21 mouse cellular contexts compared by ENCODE assay signal in the genomic region with DNA sequence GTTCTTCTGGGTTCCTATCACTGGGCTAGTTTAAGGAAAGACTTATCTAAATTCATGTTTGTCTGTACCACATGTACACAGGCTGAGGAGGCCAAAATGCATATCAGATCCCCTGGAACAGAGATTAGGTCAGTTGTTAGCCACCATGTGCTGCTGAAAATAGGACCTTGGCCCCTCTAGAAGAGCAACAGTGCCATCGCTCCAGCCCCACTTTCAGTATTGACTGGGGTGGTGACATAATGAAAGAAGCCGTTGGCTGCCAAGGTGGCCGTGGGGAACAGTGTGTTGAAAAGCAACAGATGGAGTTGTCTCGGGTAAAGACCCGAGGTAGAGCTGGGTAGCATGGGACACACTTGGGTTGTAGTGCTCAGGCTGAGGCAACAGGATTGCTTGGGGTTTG. TPM values are rescaled to one million over a fixed set of nuclear protein-coding genes. Genes with fewer than 3 reads are reported as not detected.
A peak's percentile ranks its signal among the peaks of the same experiment; 100 is the strongest.
DNase-seq lines count a peak whose midpoint lies in the region; ATAC-seq and TF ChIP-seq lines count a peak whose summit lies in the region.
"Had no signal": no experiment of that assay in that cellular context is flagged by ENCODE, and none has a peak within 500 bp of the region (broad histone marks: within the 10 kb centered on the region; RNA-seq: fewer than 3 reads in every experiment).

No protein-coding gene starts in this region.

- ATAC-seq in heart, postnatal 0 days (ENCODE audit: insufficient read depth, low read depth) = no peak
- ATAC-seq in midbrain, embryonic 11.5 days (ENCODE audit: low FRiP score) = no peak
- ATAC-seq: activated CD4-positive, CD25-positive, alpha-beta regulatory T cell, adult 4 months; intestine, embryonic 15.5 days had no signal

- no peak overlapping the region for H3K4me2 ChIP-seq in heart, postnatal 0 days (ENCODE audit: low read depth, low read length)
- H3K4me2 ChIP-seq in midbrain, embryonic 11.5 days = no peak overlapping the region
- H3K4me2 ChIP-seq: embryonic facial prominence, embryonic 15.5 days; hindbrain, embryonic 12.5 days; intestine, embryonic 15.5 days; limb, embryonic 12.5 days had no signal

- H3K27me3 ChIP-seq in heart, postnatal 0 days (ENCODE audit: control insufficient read depth, insufficient read depth, low read length) = no peaks in the 10 kb centered on the region
- no peaks in the 10 kb centered on the region for H3K27me3 ChIP-seq in midbrain, embryonic 11.5 days (ENCODE audit: control insufficient read depth, insufficient read depth, low read length)
- no peaks in the 10 kb centered on the region for H3K27me3 ChIP-seq in midbrain, embryonic 10.5 days (ENCODE audit: low read depth, poor library complexity, severe bottlenecking)
- H3K27me3 ChIP-seq: embryonic facial prominence, embryonic 15.5 days; hindbrain, embryonic 12.5 days; intestine, embryonic 15.5 days; limb, embryonic 12.5 days had no signal

- intact Hi-C loops in gastrocnemius, adult 2 months (cut with DNase I) = no loop called here
- intact Hi-C loops in gastrocnemius, postnatal 36 days (cut with DNase I) = no loop called here
- intact Hi-C loops in left cerebral cortex, postnatal 25 days (cut with DNase I) = no loop called here

- 19% methylated on average over 5 of the region's 5 CpGs for WGBS in heart, postnatal 0 days
- 87% methylated on average over 5 of the region's 5 CpGs for WGBS in midbrain, embryonic 11.5 days
- 91% methylated on average over 5 of the region's 5 CpGs for WGBS in midbrain, embryonic 10.5 days

- TF ChIP-seq EP300 in heart, postnatal 0 days (IDR thresholded peaks at IDR 0.05; ENCODE audit: low read depth) = no peak

- peak overlapping the region; percentile 39 for H3K4me3 ChIP-seq in gastrocnemius, adult 2 months
- H3K4me3 ChIP-seq in heart, postnatal 0 days (ENCODE audit: low read depth, low read length) = no peak overlapping the region
- H3K4me3 ChIP-seq in midbrain, embryonic 11.5 days (ENCODE audit: low read depth, low read length) = no peak overlapping the region
- no peak overlapping the region for H3K4me3 ChIP-seq in midbrain, embryonic 10.5 days
- H3K4me3 ChIP-seq: embryonic facial prominence, embryonic 15.5 days; hindbrain, embryonic 12.5 days; intestine, embryonic 15.5 days; limb, embryonic 12.5 days had no signal

- TF ChIP-seq CTCF in gastrocnemius, adult 2 months (IDR thresholded peaks at IDR 0.05) = no peak
- TF ChIP-seq CTCF in heart, postnatal 0 days (IDR thresholded peaks at IDR 0.05; ENCODE audit: low read depth) = no peak

- peaks cover 26% of the 10 kb centered on the region for H3K4me1 ChIP-seq in heart, postnatal 0 days (ENCODE audit: control insufficient read depth, insufficient read depth)
- no peaks in the 10 kb centered on the region for H3K4me1 ChIP-seq in midbrain, embryonic 11.5 days (ENCODE audit: control insufficient read depth, insufficient read depth, low read length)
- H3K4me1 ChIP-seq in midbrain, embryonic 10.5 days = peaks cover 5% of the 10 kb centered on the region; the same call in 1 of the 2 replicates
- H3K4me1 ChIP-seq: intestine, embryonic 15.5 days had no signal

- no peak overlapping the region for H3K9ac ChIP-seq in heart, postnatal 0 days (replicated peaks; ENCODE audit: low read depth, low read length)
- no peak overlapping the region for H3K9ac ChIP-seq in midbrain, embryonic 11.5 days (ENCODE audit: low read length)
- H3K9ac ChIP-seq: embryonic facial prominence, embryonic 15.5 days; hindbrain, embryonic 12.5 days; intestine, embryonic 15.5 days; limb, embryonic 12.5 days had no signal

- DNase-seq in gastrocnemius, adult 2 months = peak; percentile 34
- DNase-seq in gastrocnemius, postnatal 36 days = no peak
- DNase-seq in heart, postnatal 0 days (ENCODE audit: low spot score) = no peak
- DNase-seq in heart, adult 8-10 months (ENCODE audit: low spot score) = no peak
- DNase-seq in midbrain, embryonic 11.5 days (ENCODE audit: low spot score, missing footprints) = peak; percentile 6
- no peak for DNase-seq in midbrain, embryonic 10.5 days (ENCODE audit: low spot score)
- no peak for DNase-seq in left cerebral cortex, postnatal 25 days (ENCODE audit: low spot score in 2 of 2)
- no peak for DNase-seq in cerebellum, postnatal 25 days
- DNase-seq: adrenal gland, postnatal 25 days; cerebellum, adult 11 months; cerebellum, postnatal 10 days; heart, adult 18-20 months; kidney, postnatal 4 days; layer of hippocampus, adult 9-11 months; right cerebral cortex, postnatal 14 days had no signal

- H3K9me3 ChIP-seq in heart, postnatal 0 days (replicated peaks; ENCODE audit: control insufficient read depth, low read length) = no peaks in the 10 kb centered on the region
- H3K9me3 ChIP-seq in midbrain, embryonic 11.5 days (ENCODE audit: control insufficient read depth, low read length) = no peaks in the 10 kb centered on the region
- H3K9me3 ChIP-seq in midbrain, embryonic 10.5 days (replicated peaks) = no peaks in the 10 kb centered on the region
- H3K9me3 ChIP-seq: embryonic facial prominence, embryonic 15.5 days; G1E; hindbrain, embryonic 12.5 days; intestine, embryonic 15.5 days; limb, embryonic 12.5 days had no signal

- peak overlapping the region; percentile 82 for H3K27ac ChIP-seq in gastrocnemius, adult 2 months
- H3K27ac ChIP-seq in heart, postnatal 0 days (ENCODE audit: low read depth) = 0 out of 2 replicates have a peak overlapping the region, but pooled peaks have one; percentile 1
- no peak overlapping the region for H3K27ac ChIP-seq in midbrain, embryonic 11.5 days (ENCODE audit: low read depth, low read length)
- no peak overlapping the region for H3K27ac ChIP-seq in midbrain, embryonic 10.5 days (replicated peaks)
- H3K27ac ChIP-seq: embryonic facial prominence, embryonic 15.5 days; hindbrain, embryonic 12.5 days; intestine, embryonic 15.5 days; limb, embryonic 12.5 days had no signal

- peaks cover 14% of the 10 kb centered on the region for H3K36me3 ChIP-seq in heart, postnatal 0 days (replicated peaks; ENCODE audit: control insufficient read depth, insufficient read depth, low read length)
- peaks cover 11% of the 10 kb centered on the region for H3K36me3 ChIP-seq in midbrain, embryonic 11.5 days (ENCODE audit: control insufficient read depth, insufficient read depth, low read length)
- peaks cover 79% of the 10 kb centered on the region for H3K36me3 ChIP-seq in midbrain, embryonic 10.5 days

RNA-seq across cellular contexts. Expression of a gene that starts 9.7 kb away (rescaled TPM):
- total RNA-seq in gastrocnemius, adult 2 months (2021) = 100 to 1,000 TPM; 115 to 122 TPM
- total RNA-seq in gastrocnemius, postnatal 36 days (2021) = 100 to 1,000 TPM in 1 of 2 experiments, 10 to 100 TPM in 1; 98.7 to 111 TPM
- 245 and 260 TPM in 2 replicates for total RNA-seq in heart, postnatal 0 days (2014; rRNA removed; ENCODE audit: low replicate concordance)
- polyA plus RNA-seq in heart, postnatal 0 days (2015; fragmentation: Nextera tagmentation; extraction: Ambion mirVana) = 416 and 439 TPM in 2 replicates
- total RNA-seq in heart, adult 8-10 months (2022) = 100 to 1,000 TPM; 133 to 136 (median 134) TPM
- polyA plus RNA-seq in midbrain, embryonic 11.5 days (2014; fragmentation: Nextera tagmentation; extraction: Ambion mirVana) = 414 and 426 TPM in 2 replicates
- 513 and 526 TPM in 2 replicates for polyA plus RNA-seq in midbrain, embryonic 10.5 days (2016; fragmentation: Nextera tagmentation; extraction: Ambion mirVana)
- 100 to 1,000 TPM; 221 to 233 TPM for total RNA-seq in left cerebral cortex, postnatal 25 days (2021)

RNA-seq across cellular contexts. Expression of a gene that starts 9.8 kb away (rescaled TPM):
- 10 to 100 TPM; 12.8 to 14.8 TPM for total RNA-seq in gastrocnemius, adult 2 months (2021)
- 10 to 100 TPM; 10.5 to 12.0 TPM for total RNA-seq in gastrocnemius, postnatal 36 days (2021)
- total RNA-seq in heart, postnatal 0 days (2014; rRNA removed; ENCODE audit: low replicate concordance) = 9.0 and 16.1 TPM in 2 replicates
- 3.3 and 3.5 TPM in 2 replicates for polyA plus RNA-seq in heart, postnatal 0 days (2015; fragmentation: Nextera tagmentation; extraction: Ambion mirVana)
- 1 to 10 TPM; 6.7 to 9.6 (median 7.6) TPM for total RNA-seq in heart, adult 8-10 months (2022)
- polyA plus RNA-seq in midbrain, embryonic 11.5 days (2014; fragmentation: Nextera tagmentation; extraction: Ambion mirVana) = 16.5 and 16.9 TPM in 2 replicates
- 14.9 and 15.1 TPM in 2 replicates for polyA plus RNA-seq in midbrain, embryonic 10.5 days (2016; fragmentation: Nextera tagmentation; extraction: Ambion mirVana)
- total RNA-seq in left cerebral cortex, postnatal 25 days (2021) = 10 to 100 TPM; 49.4 to 52.5 TPM

Comparison
In these comparisons a context has a peak if more than half of its experiments do, and no peak if none do; other contexts are left out.
1. DNase-seq: peak in gastrocnemius, adult 2 months (single experiment) and midbrain, embryonic 11.5 days (single experiment); none in gastrocnemius, postnatal 36 days (0 of 2), heart, postnatal 0 days (single experiment), heart, adult 8-10 months (single experiment), midbrain, embryonic 10.5 days (single experiment), left cerebral cortex, postnatal 25 days (0 of 2) and cerebellum, postnatal 25 days (0 of 2).
2. H3K27ac ChIP-seq: peak in gastrocnemius, adult 2 months (single experiment) and heart, postnatal 0 days (single experiment); none in midbrain, embryonic 11.5 days (single experiment) and midbrain, embryonic 10.5 days (single experiment).